Comparison of ENCODE assay signal across 19 mouse cellular contexts in the genomic region with DNA sequence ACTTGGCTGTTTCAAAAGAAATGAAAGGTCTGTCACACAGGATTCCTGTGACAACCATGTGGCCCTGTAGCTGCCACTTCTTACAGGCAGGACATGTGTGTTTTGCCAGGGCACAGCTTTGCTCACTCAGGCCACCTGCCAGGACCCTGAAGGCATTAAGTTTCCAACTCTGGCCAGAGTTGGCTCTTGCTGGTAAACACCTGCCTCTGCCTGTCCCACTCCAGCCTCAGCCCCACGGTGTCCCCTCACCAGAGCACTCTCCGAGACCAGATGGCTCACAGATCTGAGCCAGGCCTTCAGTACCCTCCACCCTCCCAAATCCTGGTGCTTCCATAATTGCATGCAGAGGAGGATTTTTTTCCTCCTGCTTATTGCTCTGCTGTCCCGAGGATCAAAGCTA. TPM values are rescaled to one million over a fixed set of nuclear protein-coding genes. Genes with fewer than 3 reads are reported as not detected.
DNase-seq lines count a peak whose midpoint lies in the region; ATAC-seq and TF ChIP-seq lines count a peak whose summit lies in the region.
"Had no signal": no experiment of that assay in that cellular context is flagged by ENCODE, and none has a peak within 500 bp of the region (broad histone marks: within the 10 kb centered on the region; RNA-seq: fewer than 3 reads in every experiment).

No protein-coding gene starts in this region.

- WGBS in forebrain, embryonic 10.5 days: 60% methylated on average over 3 of the region's 3 CpGs
- WGBS in forebrain, embryonic 12.5 days: 65% methylated on average over 3 of the region's 3 CpGs
- WGBS in kidney, embryonic 15.5 days: 35% methylated on average over 3 of the region's 3 CpGs
- WGBS in limb, embryonic 14.5 days: 15% methylated on average over 3 of the region's 3 CpGs
- WGBS in thymus, adult 2 months: 87% methylated on average over 3 of the region's 3 CpGs

- no peak overlapping the region for H3K4me3 ChIP-seq in forebrain, embryonic 10.5 days
- no peak overlapping the region for H3K4me3 ChIP-seq in forebrain, embryonic 12.5 days (replicated peaks)
- no peak overlapping the region for H3K4me3 ChIP-seq in kidney, embryonic 15.5 days (replicated peaks)
- H3K4me3 ChIP-seq in limb, embryonic 14.5 days (replicated peaks; ENCODE audit: low read length): no peak overlapping the region
- H3K4me3 ChIP-seq in thymus, adult 2 months (ENCODE audit: control insufficient read depth, insufficient read depth, low read length): no peak overlapping the region
- H3K4me3 ChIP-seq: heart, embryonic 12.5 days; liver, embryonic 12.5 days; stomach, embryonic 15.5 days had no signal

- no peak overlapping the region for H3K9ac ChIP-seq in forebrain, embryonic 12.5 days
- H3K9ac ChIP-seq in kidney, embryonic 15.5 days: no peak overlapping the region
- H3K9ac ChIP-seq in limb, embryonic 14.5 days (ENCODE audit: low read depth, low read length, severe bottlenecking): no peak overlapping the region
- H3K9ac ChIP-seq: heart, embryonic 12.5 days; liver, embryonic 12.5 days; stomach, embryonic 15.5 days had no signal

- H3K36me3 ChIP-seq in forebrain, embryonic 10.5 days (replicated peaks): no peaks in the 10 kb centered on the region
- no peaks in the 10 kb centered on the region for H3K36me3 ChIP-seq in forebrain, embryonic 12.5 days (replicated peaks)
- H3K36me3 ChIP-seq in kidney, embryonic 15.5 days: no peaks in the 10 kb centered on the region
- no peaks in the 10 kb centered on the region for H3K36me3 ChIP-seq in limb, embryonic 14.5 days (ENCODE audit: control insufficient read depth, insufficient read depth, low read length)
- no peaks in the 10 kb centered on the region for H3K36me3 ChIP-seq in thymus, adult 2 months (ENCODE audit: control insufficient read depth, insufficient read depth, low read length)
- H3K36me3 ChIP-seq: heart, embryonic 12.5 days; stomach, embryonic 15.5 days had no signal

- ATAC-seq in forebrain, embryonic 12.5 days (ENCODE audit: low FRiP score): no peak
- no peak for ATAC-seq in kidney, embryonic 15.5 days (replicated peaks; ENCODE audit: low FRiP score)
- ATAC-seq in limb, embryonic 14.5 days (ENCODE audit: low FRiP score, low read depth): peak; percentile 59; the same call in 1 of the 2 replicates
- ATAC-seq: activated CD4-positive, CD25-positive, alpha-beta regulatory T cell, adult 4 months; liver, embryonic 12.5 days had no signal

- no peaks in the 10 kb centered on the region for H3K27me3 ChIP-seq in forebrain, embryonic 10.5 days (ENCODE audit: poor library complexity, severe bottlenecking)
- no peaks in the 10 kb centered on the region for H3K27me3 ChIP-seq in forebrain, embryonic 12.5 days
- no peaks in the 10 kb centered on the region for H3K27me3 ChIP-seq in kidney, embryonic 15.5 days
- no peaks in the 10 kb centered on the region for H3K27me3 ChIP-seq in limb, embryonic 14.5 days (ENCODE audit: control insufficient read depth, insufficient read depth, low read length)
- no peaks in the 10 kb centered on the region for H3K27me3 ChIP-seq in thymus, adult 2 months (ENCODE audit: control insufficient read depth, insufficient read depth, low read length)
- H3K27me3 ChIP-seq: heart, embryonic 12.5 days; liver, embryonic 12.5 days; stomach, embryonic 15.5 days had no signal

- no peak for DNase-seq in forebrain, embryonic 10.5 days (ENCODE audit: extremely low spot score, low spot score)
- no peak for DNase-seq in kidney, adult 9 months
- DNase-seq in gastrocnemius, postnatal 10 days: peak; percentile 65
- peak; percentile 52 for DNase-seq in limb, embryonic 14.5 days (ENCODE audit: low spot score)
- DNase-seq in lung, postnatal 10 days: no peak
- no peak for DNase-seq in thymus, adult 2 months
- DNase-seq: right cerebral cortex, postnatal 14 days had no signal

- H3K4me2 ChIP-seq in forebrain, embryonic 12.5 days: no peak overlapping the region
- no peak overlapping the region for H3K4me2 ChIP-seq in kidney, embryonic 15.5 days
- H3K4me2 ChIP-seq in limb, embryonic 14.5 days (replicated peaks; ENCODE audit: low read depth, low read length, severe bottlenecking): no peak overlapping the region
- H3K4me2 ChIP-seq: heart, embryonic 12.5 days; liver, embryonic 12.5 days; stomach, embryonic 15.5 days had no signal

- no peak for TF ChIP-seq POLR2A in limb, embryonic 14.5 days (IDR thresholded peaks at IDR 0.05; ENCODE audit: borderline replicate concordance, extremely low read depth, insufficient read depth, insufficient read length)
- TF ChIP-seq POLR2A in thymus, adult 2 months (IDR thresholded peaks at IDR 0.05; ENCODE audit: control insufficient read depth, extremely low read depth, insufficient read depth, low read length, poor library complexity): no peak

- 0 out of 2 replicates have a peak overlapping the region, but pooled peaks have one; percentile 8 for H3K27ac ChIP-seq in forebrain, embryonic 10.5 days
- H3K27ac ChIP-seq in forebrain, embryonic 12.5 days: no peak overlapping the region
- H3K27ac ChIP-seq in kidney, embryonic 15.5 days: peak overlapping the region; percentile 67
- no peak overlapping the region for H3K27ac ChIP-seq in limb, embryonic 14.5 days (replicated peaks; ENCODE audit: low read depth, low read length)
- H3K27ac ChIP-seq in thymus, adult 2 months (ENCODE audit: control insufficient read depth, insufficient read depth, low read length): no peak overlapping the region
- H3K27ac ChIP-seq: liver, embryonic 12.5 days; stomach, embryonic 15.5 days had no signal

- peaks cover 45% of the 10 kb centered on the region for H3K4me1 ChIP-seq in forebrain, embryonic 10.5 days
- H3K4me1 ChIP-seq in forebrain, embryonic 12.5 days: peaks cover 36% of the 10 kb centered on the region
- peaks cover 52% of the 10 kb centered on the region for H3K4me1 ChIP-seq in kidney, embryonic 15.5 days
- 0 out of 2 replicates have a peak, but pooled peaks cover 7% of the 10 kb centered on the region for H3K4me1 ChIP-seq in limb, embryonic 14.5 days (ENCODE audit: control insufficient read depth, insufficient read depth, low read length)
- peaks cover 8% of the 10 kb centered on the region for H3K4me1 ChIP-seq in thymus, adult 2 months (replicated peaks; ENCODE audit: control insufficient read depth, insufficient read depth, low read length)

- no peak for TF ChIP-seq CTCF in thymus, adult 2 months (IDR thresholded peaks at IDR 0.05; ENCODE audit: borderline replicate concordance, control insufficient read depth, extremely low read depth, insufficient read depth, low read length, poor library complexity)

- H3K9me3 ChIP-seq in forebrain, embryonic 10.5 days: no peaks in the 10 kb centered on the region
- no peaks in the 10 kb centered on the region for H3K9me3 ChIP-seq in forebrain, embryonic 12.5 days
- H3K9me3 ChIP-seq in kidney, embryonic 15.5 days (replicated peaks): no peaks in the 10 kb centered on the region
- H3K9me3 ChIP-seq in limb, embryonic 14.5 days (ENCODE audit: control insufficient read depth, low read length): no peaks in the 10 kb centered on the region
- H3K9me3 ChIP-seq: heart, embryonic 12.5 days; liver, embryonic 12.5 days; stomach, embryonic 15.5 days had no signal

RNA-seq across cellular contexts. Expression of a gene that starts 21.6 kb away (rescaled TPM):
- not detected in 2 replicates for polyA plus RNA-seq in forebrain, embryonic 10.5 days (2016; fragmentation: Nextera tagmentation; extraction: Ambion mirVana)
- polyA plus RNA-seq in forebrain, embryonic 12.5 days (2016; fragmentation: Nextera tagmentation; extraction: Ambion mirVana): not detected in 2 replicates
- polyA plus RNA-seq in kidney, embryonic 15.5 days (2015; fragmentation: Nextera tagmentation; extraction: Ambion mirVana): not detected in 2 replicates
- not detected for total RNA-seq in gastrocnemius, postnatal 10 days (2021)
- not detected in 2 replicates for polyA plus RNA-seq in limb, embryonic 14.5 days (2012; rRNA removed)
- polyA plus RNA-seq in limb, embryonic 14.5 days (2014; fragmentation: Nextera tagmentation; extraction: Ambion mirVana): not detected in 2 replicates
- polyA plus RNA-seq in thymus, adult 2 months (2012; rRNA removed): not detected in 2 replicates
- total RNA-seq: layer of hippocampus, postnatal 25 days; MEL; neutrophil, adult 5-6 weeks had no signal
- polyA plus RNA-seq: activated CD4-positive, CD25-positive, alpha-beta regulatory T cell, adult 4 months; C2C12; cortical plate, adult 2 months; heart, embryonic 12.5 days; liver, embryonic 12.5 days; stomach, embryonic 15.5 days; urinary bladder, adult 2 months had no signal

RNA-seq across cellular contexts. Expression of a gene that starts 58.8 kb away (rescaled TPM):
- polyA plus RNA-seq in forebrain, embryonic 10.5 days (2016; fragmentation: Nextera tagmentation; extraction: Ambion mirVana): 11.7 and 12.3 TPM in 2 replicates
- polyA plus RNA-seq in forebrain, embryonic 12.5 days (2016; fragmentation: Nextera tagmentation; extraction: Ambion mirVana): 31.4 and 34.5 TPM in 2 replicates
- polyA plus RNA-seq in kidney, embryonic 15.5 days (2015; fragmentation: Nextera tagmentation; extraction: Ambion mirVana): 13.7 and 14.2 TPM in 2 replicates
- total RNA-seq in gastrocnemius, postnatal 10 days (2021): 1 to 10 TPM; 4.3 to 6.3 TPM
- 19.5 and 24.5 TPM in 2 replicates for polyA plus RNA-seq in limb, embryonic 14.5 days (2012; rRNA removed)
- 10.1 and 11.9 TPM in 2 replicates for polyA plus RNA-seq in limb, embryonic 14.5 days (2014; fragmentation: Nextera tagmentation; extraction: Ambion mirVana)
- 4.2 and 4.4 TPM in 2 replicates for polyA plus RNA-seq in thymus, adult 2 months (2012; rRNA removed)

Comparison
In these comparisons a context has a peak if more than half of its experiments do, and no peak if none do; other contexts are left out.
1. H3K27ac ChIP-seq: peak in forebrain, embryonic 10.5 days (single experiment) and kidney, embryonic 15.5 days (single experiment); none in forebrain, embryonic 12.5 days (single experiment), limb, embryonic 14.5 days (single experiment) and thymus, adult 2 months (single experiment).
2. DNase-seq: peak in gastrocnemius, postnatal 10 days (single experiment) and limb, embryonic 14.5 days (single experiment); none in forebrain, embryonic 10.5 days (single experiment), kidney, adult 9 months (single experiment), lung, postnatal 10 days (single experiment) and thymus, adult 2 months (single experiment).